Mouse (Mus musculus) lung, adult 2 months (tissue): ENCODE results near the gene Hcn2. TPM values are rescaled to one million over a fixed set of nuclear protein-coding genes. Genes with fewer than 3 reads are reported as not detected.

Experiments
- DNase-seq: peaks from one replicate; pipeline ENCODE4 v3.0.0; 2022
- H3K4me1 ChIP-seq: fragments of 200-500 bp; 2 replicates; pipeline ENCODE4 v1.6.1; 2011; ENCODE audit warnings: low read length; ENCODE audit not compliant: control insufficient read depth, insufficient read depth
- H3K4me3 ChIP-seq: fragments of 200-500 bp; replicated peaks from 2 replicates; pipeline ENCODE3; 2011; ENCODE audit warnings: low read depth, mild to moderate bottlenecking, control low read depth, low read length; ENCODE audit errors: extremely low read depth
- CTCF ChIP-seq: fragments of 200-500 bp; IDR thresholded peaks from 2 replicates; pipeline ENCODE4 v1.5.1; 2011; ENCODE audit warnings: mild to moderate bottlenecking, low read length, control low read depth; ENCODE audit not compliant: insufficient read depth
- POLR2A ChIP-seq: fragments of 200-500 bp; IDR thresholded peaks from 2 replicates; pipeline ENCODE4 v1.6.1; 2011; ENCODE audit warnings: low read depth, mild to moderate bottlenecking, control low read depth, low read length, borderline replicate concordance; ENCODE audit errors: extremely low read depth
- WGBS: fragments of 180-500 bp; shearing (Covaris S2); methylation state at CpG from one replicate; pipeline ENCODE4 v1.1.7; 2018; 5-methylcytosine and 5-hydroxymethylcytosine counted together
- polyA plus RNA-seq: library from polyadenylated mRNA; depleted of rRNA; stranded (reverse); fragments of >200 nt; gene quantifications from 2 replicates; pipeline ENCODE4 v1.2.3, GENCODE M21; 2012

Gene Hcn2
- polyA plus RNA-seq, 1 experiment, result 3.0 TPM

DNA sequence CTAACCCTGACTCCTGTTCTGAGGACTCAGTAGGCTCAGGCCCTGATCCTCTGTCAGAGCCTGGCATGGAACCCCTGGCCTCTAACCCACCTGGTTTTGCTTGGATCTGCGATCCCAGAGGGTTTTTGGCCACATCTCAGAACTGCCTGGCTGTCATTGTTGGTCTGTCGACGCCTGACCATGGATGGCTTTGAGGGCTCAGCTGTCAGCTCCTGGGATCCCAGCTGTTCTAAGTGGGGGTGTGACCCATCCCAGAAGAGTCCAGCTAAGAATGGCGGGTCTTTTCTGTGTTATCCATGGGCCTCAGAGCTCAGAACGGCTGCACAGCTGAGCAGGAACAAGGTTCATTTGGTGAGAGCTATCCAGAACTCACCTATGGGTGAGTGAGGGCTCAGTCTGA is 4.7 kb downstream of the Hcn2 start:
- WGBS, result 49% methylated on average over 5 of the region's 5 CpGs

DNA sequence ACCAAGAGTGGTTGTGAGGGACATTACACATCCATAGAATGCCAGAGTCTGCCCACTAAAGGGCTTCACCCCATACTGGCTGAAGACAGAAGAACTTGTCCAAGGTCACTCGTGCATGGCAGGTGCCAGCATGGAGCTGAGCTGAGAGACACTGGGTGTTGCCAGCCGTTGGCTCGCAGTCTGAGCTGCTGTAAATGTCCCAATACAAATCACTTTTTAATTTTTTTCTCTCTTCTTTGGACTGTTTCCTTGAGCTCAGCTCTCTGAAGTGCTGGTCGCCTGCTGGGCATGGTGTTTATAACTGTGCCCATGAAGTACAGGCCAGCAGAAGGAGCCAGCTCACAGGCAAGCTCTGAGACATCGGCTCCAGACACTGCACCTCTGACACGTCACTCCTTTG is 6.6 kb downstream of the Hcn2 start:
- no peak for DNase-seq
- 63% methylated on average over 6 of the region's 6 CpGs for WGBS
- TF ChIP-seq POLR2A (no peak), CTCF (no peak)

More for the DNA sequence above, 4.7 kb downstream of the Hcn2 start:
- Histone ChIP-seq H3K4me1 (no peaks in the 10 kb centered on the region), H3K4me3 (no peak overlapping the region)
- TF ChIP-seq CTCF (no peak), POLR2A (no peak)
- DNase-seq, result no peak

DNA sequence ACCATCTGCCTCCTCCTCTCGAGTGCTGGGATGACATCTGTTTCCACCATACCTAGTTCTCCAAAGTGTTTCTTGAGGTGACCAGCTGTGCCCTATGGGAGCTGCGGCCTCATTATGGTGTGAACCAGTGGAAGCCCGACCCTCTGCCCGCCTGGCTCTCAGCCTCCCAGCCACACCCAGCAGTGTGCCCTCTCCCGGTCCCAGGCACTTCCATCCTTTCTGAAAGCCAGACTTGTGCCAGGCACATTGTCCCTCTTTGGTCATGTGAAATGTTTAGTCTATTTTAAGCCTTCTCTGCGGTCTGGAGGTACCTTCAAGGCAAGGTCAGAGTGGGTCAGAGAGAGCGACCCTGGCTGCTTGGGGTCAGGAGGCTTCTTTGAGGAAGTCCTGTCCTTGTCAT is 7.3 kb downstream of the Hcn2 start:
- no peak overlapping the region for H3K4me3 ChIP-seq
- TF ChIP-seq POLR2A, result no peak
- no peak for TF ChIP-seq CTCF

More for the DNA sequence above, 6.6 kb downstream of the Hcn2 start:
- Histone ChIP-seq H3K4me3 (no peak overlapping the region), H3K4me1 (no peaks in the 10 kb centered on the region)

DNA sequence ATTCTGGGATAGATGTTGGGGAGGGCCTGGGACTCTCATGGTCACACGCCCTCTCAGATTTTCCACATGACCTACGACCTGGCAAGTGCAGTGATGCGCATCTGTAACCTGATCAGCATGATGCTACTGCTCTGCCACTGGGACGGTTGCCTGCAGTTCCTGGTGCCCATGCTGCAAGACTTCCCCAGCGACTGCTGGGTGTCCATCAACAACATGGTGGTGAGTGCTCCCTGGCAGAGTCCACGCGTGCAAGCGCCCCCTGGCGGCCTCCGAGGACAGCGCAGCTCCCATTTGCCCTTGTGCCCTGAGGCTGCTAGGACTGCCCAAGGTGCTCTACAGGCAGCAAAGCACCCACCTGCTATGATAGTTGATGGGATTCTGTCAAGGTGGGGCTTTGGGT is 9.7 kb downstream of the Hcn2 start:
- Histone ChIP-seq H3K4me3 (no peak overlapping the region), H3K4me1 (peaks cover 5% of the 10 kb centered on the region; the same call in 1 of the 2 replicates)
- DNase-seq, result peak; percentile 60
- TF ChIP-seq POLR2A, result no peak
- TF ChIP-seq CTCF, result peak; percentile 64
- 41% methylated on average over 11 of the region's 11 CpGs for WGBS

More for the DNA sequence above, 7.3 kb downstream of the Hcn2 start:
- 70% methylated on average over 7 of the region's 7 CpGs for WGBS
- H3K4me1 ChIP-seq, result peaks cover 1% of the 10 kb centered on the region; the same call in 1 of the 2 replicates
- no peak for DNase-seq

DNA sequence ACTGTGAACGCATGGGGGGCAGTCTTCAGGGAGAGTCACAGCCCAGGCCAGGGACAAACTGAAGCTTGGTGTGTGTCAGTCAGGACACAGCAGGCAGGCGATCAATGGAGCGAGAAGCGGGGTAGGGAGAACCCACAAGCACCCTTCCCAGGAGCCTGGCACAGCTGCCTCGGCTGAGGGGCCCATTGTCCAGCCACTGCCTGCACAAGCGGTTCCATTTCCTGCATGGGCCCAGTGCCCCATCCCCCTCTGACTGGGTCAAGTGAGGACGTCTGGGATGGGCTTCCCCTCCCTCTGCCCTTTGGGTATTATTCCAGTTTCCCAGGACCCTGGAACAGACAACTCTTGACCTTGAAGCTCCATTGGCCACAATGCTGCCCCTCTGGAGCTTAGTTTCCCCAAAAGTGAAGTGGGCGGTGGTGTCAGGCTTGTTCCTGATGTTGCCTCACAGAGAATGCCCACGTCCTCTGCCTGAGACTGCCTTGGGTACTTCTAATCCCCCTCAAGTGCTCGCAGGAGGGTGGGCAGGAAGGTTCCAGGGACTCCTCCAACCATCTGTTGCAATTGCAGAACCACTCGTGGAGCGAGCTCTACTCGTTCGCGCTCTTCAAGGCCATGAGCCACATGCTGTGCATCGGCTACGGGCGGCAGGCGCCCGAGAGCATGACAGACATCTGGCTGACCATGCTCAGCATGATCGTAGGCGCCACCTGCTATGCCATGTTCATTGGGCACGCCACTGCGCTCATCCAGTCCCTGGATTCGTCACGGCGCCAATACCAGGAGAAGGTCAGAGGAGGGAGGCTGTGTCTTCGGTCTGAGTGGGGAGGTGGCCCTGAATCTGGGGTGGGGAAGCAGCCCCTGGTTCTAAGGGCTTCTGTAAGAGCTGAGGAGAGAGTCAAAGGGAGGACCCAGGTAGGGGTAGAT is 12.2 kb downstream of the Hcn2 start:
- 64% methylated on average over 28 of the region's 28 CpGs for WGBS

DNA sequence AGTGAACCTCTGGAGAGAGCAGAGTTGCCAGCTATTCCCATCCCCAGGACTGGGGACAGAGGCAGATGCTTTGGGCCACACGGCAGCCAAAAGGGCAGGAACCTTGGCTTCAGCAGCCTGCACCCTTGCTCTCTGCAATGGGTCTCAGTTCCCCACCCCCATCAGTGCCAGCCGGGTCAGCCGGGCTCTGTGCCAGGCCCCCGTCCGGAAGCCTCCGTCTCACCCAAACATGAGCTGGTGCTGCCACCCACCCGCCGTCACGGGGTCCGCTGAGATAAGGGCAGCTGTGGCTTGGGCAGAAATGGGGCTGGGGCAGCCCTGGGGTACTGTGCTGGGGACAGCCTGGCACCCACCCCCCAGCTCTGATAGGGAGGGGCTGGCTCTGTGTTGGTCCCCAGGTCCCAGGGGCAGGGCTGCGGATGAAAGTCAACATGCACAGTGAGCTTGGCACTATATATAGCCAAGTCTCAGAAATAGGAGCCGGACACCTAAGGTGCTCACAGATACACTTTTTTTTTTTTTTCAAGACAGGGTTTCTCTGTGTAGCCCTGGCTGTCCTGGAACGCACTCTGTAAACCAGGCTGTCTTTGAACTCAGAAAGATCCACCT is 13.0 kb downstream of the Hcn2 start:
- no peak overlapping the region for H3K4me3 ChIP-seq
- DNase-seq, result no peak
- peaks cover 5% of the 10 kb centered on the region; the same call in 1 of the 2 replicates for H3K4me1 ChIP-seq
- TF ChIP-seq CTCF (no peak), POLR2A (no peak)
- 40% methylated on average over 13 of the region's 13 CpGs for WGBS

More for the DNA sequence above, 12.2 kb downstream of the Hcn2 start:
- TF ChIP-seq CTCF (no peak), POLR2A (no peak)
- H3K4me1 ChIP-seq, result peaks cover 5% of the 10 kb centered on the region; the same call in 1 of the 2 replicates
- no peak for DNase-seq
- H3K4me3 ChIP-seq, result peak overlapping the region; percentile 13

DNA sequence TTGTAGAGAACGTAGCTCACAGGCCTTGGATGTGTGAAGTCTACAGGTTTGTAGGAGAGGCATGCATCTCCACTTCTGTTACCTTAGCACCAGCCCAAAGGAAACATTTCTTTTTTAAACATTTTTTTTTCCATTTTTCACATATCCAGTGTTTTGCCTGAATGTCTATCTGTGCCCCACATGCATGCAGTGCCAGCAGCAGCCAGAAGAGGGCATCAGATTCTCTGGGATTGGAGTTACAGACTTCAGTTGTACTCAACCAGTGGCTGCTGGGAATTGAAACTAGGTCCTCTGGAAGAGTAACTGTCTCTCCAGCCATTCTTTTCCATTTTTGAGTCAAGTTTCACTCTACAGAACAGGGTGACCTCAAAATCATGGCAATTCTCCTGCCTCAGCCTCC is 16.1 kb downstream of the Hcn2 start:
- WGBS, result 100% methylated on average over 1 of the region's 1 CpGs
- Histone ChIP-seq H3K4me3 (no peak overlapping the region), H3K4me1 (peaks cover 5% of the 10 kb centered on the region; the same call in 1 of the 2 replicates)
- no peak for DNase-seq
- TF ChIP-seq POLR2A, result no peak
- TF ChIP-seq CTCF, result peak; percentile 64

DNA sequence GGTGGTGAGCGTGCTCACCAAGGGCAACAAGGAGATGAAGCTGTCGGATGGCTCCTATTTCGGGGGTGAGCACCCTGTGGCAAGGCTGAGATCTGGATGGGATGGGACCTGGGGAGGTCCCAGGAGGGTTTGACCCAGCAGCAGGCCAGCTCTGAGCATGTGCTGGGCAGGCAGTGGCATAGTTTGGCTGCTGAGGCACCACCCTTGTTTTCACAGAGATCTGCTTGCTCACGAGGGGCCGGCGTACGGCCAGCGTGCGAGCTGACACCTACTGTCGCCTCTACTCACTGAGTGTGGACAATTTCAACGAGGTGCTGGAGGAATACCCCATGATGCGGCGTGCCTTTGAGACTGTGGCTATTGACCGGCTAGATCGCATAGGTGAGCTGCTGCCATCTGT is 17.4 kb downstream of the Hcn2 start:
- 94% methylated on average over 15 of the region's 15 CpGs for WGBS
- TF ChIP-seq CTCF (no peak), POLR2A (no peak)

DNA sequence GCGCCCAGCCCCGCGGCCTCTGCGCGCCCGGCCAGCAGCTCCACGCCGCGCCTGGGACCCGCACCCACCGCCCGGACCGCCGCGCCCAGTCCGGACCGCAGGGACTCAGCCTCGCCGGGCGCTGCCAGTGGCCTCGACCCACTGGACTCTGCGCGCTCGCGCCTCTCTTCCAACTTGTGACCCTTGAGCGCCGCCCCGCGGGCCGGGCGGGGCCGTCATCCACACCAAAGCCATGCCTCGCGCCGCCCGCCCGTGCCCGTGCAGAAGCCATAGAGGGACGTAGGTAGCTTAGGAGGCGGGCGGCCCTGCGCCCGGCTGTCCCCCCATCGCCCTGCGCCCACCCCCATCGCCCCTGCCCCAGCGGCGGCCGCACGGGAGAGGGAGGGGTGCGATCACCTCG is 18.9 kb downstream of the Hcn2 start:
- TF ChIP-seq CTCF (no peak), POLR2A (no peak)
- 53% methylated on average over 50 of the region's 52 CpGs for WGBS
- no peak for DNase-seq
- Histone ChIP-seq H3K4me3 (no peak overlapping the region), H3K4me1 (no peaks in the 10 kb centered on the region)

More for the DNA sequence above, 17.4 kb downstream of the Hcn2 start:
- Histone ChIP-seq H3K4me1 (peaks cover 2% of the 10 kb centered on the region; the same call in 1 of the 2 replicates), H3K4me3 (no peak overlapping the region)
- DNase-seq, result no peak
